Mouse (Mus musculus) embryonic facial prominence, embryonic 13.5 days (tissue): ENCODE results near the gene Wdr17. TPM values are rescaled to one million over a fixed set of nuclear protein-coding genes. Genes with fewer than 3 reads are reported as not detected.

ENCODE experiments used
- ATAC-seq: fragments of 200-750 bp; cut with Nextera tagmentation; 2 replicates; pipeline ENCODE4 v1.8.0; 2017; ENCODE audit warnings: low read depth; ENCODE audit not compliant: insufficient number of reproducible peaks, insufficient read depth, low FRiP score, low TSS enrichment
- H3K27ac ChIP-seq: fragments of 300-500 bp; sonication (generic); 2 replicates; pipeline ENCODE4 v1.5.1; 2015; ENCODE audit warnings: moderate library complexity, mild to moderate bottlenecking, inconsistent platforms
- H3K27me3 ChIP-seq: fragments of 300-500 bp; sonication (generic); 2 replicates; pipeline ENCODE4 v1.6.1; 2015; ENCODE audit warnings: mild to moderate bottlenecking, inconsistent platforms
- H3K36me3 ChIP-seq: fragments of 300-500 bp; sonication (generic); 2 replicates; pipeline ENCODE4 v1.6.1; 2015; ENCODE audit warnings: mild to moderate bottlenecking, inconsistent platforms
- H3K4me1 ChIP-seq: fragments of 300-500 bp; sonication (generic); 2 replicates; pipeline ENCODE4 v1.6.1; 2015; ENCODE audit warnings: inconsistent platforms
- H3K4me2 ChIP-seq: fragments of 300-500 bp; sonication (generic); 2 replicates; pipeline ENCODE4 v1.6.1; 2015; ENCODE audit warnings: moderate library complexity, mild to moderate bottlenecking, inconsistent platforms
- H3K4me3 ChIP-seq: fragments of 300-500 bp; sonication (generic); 2 replicates; pipeline ENCODE4 v1.5.1; 2015; ENCODE audit warnings: mild to moderate bottlenecking, inconsistent platforms
- H3K9ac ChIP-seq: fragments of 300-500 bp; sonication (generic); 2 replicates; pipeline ENCODE4 v1.6.1; 2015; ENCODE audit warnings: mild to moderate bottlenecking, inconsistent platforms
- H3K9me3 ChIP-seq: fragments of 300-500 bp; sonication (generic); 2 replicates; pipeline ENCODE4 v1.6.1; 2016; ENCODE audit warnings: inconsistent platforms
- WGBS: fragments of 180-500 bp; shearing (Covaris S2); methylation state at CpG from one replicate; pipeline ENCODE4 v1.1.7; 2015; ENCODE audit warnings: mixed read lengths; 5-methylcytosine and 5-hydroxymethylcytosine counted together
- polyA plus RNA-seq: library from polyadenylated mRNA; unstranded; fragments of >200 nt; fragmentation: Nextera tagmentation; extraction: Ambion mirVana; gene quantifications from 2 replicates; pipeline ENCODE4 v1.2.1, GENCODE M21; 2015

Gene Wdr17
- polyA plus RNA-seq, 1 experiment from 2014 or later, result 1.2 TPM

- ATAC-seq, result 0 out of 2 replicates have a peak, but pooled peaks have one; percentile 64
These were observed 106.6 kb downstream of the Wdr17 start for GRCm38 (mm10) chr8:54780134-54780942.

GRCm38 (mm10) chr8:54779317-54780133 lies 107.5 kb downstream of the Wdr17 start:
- H3K4me1 ChIP-seq, result peaks cover 15% of the 10 kb centered on the region
- H3K36me3 ChIP-seq, result no peaks in the 10 kb centered on the region
- no peaks in the 10 kb centered on the region for H3K9me3 ChIP-seq
- H3K4me2 ChIP-seq, result peak overlapping the region; percentile 79
- H3K9ac ChIP-seq, result peak overlapping the region; percentile 64
- H3K27me3 ChIP-seq, result peaks cover 9% of the 10 kb centered on the region; the same call in 1 of the 2 replicates
- peak overlapping the region; percentile 42 for H3K4me3 ChIP-seq
- peak overlapping the region; percentile 44 for H3K27ac ChIP-seq
- under 1% methylated on average over 23 of the region's 23 CpGs for WGBS
- peak; percentile 64; the same call in 1 of the 2 replicates for ATAC-seq

More at GRCm38 (mm10) chr8:54780134-54780942, 106.6 kb downstream of the Wdr17 start:
- Histone ChIP-seq H3K27me3 (peaks cover 9% of the 10 kb centered on the region; the same call in 1 of the 2 replicates), H3K4me3 (peak overlapping the region; percentile 42), H3K36me3 (no peaks in the 10 kb centered on the region), H3K4me1 (peaks cover 15% of the 10 kb centered on the region), H3K4me2 (peak overlapping the region; percentile 79), H3K27ac (peak overlapping the region; percentile 44), H3K9me3 (no peaks in the 10 kb centered on the region), H3K9ac (peak overlapping the region; percentile 64)
- WGBS, result 10% methylated on average over 16 of the region's 16 CpGs

GRCm38 (mm10) chr8:54777012-54777411 lies 110.0 kb downstream of the Wdr17 start:
- ATAC-seq, result no peak
- no peak overlapping the region for H3K4me2 ChIP-seq
- no peaks in the 10 kb centered on the region for H3K36me3 ChIP-seq
- H3K27me3 ChIP-seq, result peaks cover 9% of the 10 kb centered on the region; the same call in 1 of the 2 replicates
- H3K4me3 ChIP-seq, result no peak overlapping the region
- H3K4me1 ChIP-seq, result peaks cover 15% of the 10 kb centered on the region
- no peaks in the 10 kb centered on the region for H3K9me3 ChIP-seq
- no peak overlapping the region for H3K9ac ChIP-seq
- no peak overlapping the region for H3K27ac ChIP-seq

- H3K27me3 ChIP-seq, result peaks cover 9% of the 10 kb centered on the region; the same call in 1 of the 2 replicates
- no peak overlapping the region for H3K4me3 ChIP-seq
These were observed 110.7 kb downstream of the Wdr17 start for GRCm38 (mm10) chr8:54776241-54776640.

GRCm38 (mm10) chr8:54757646-54758045 lies 129.3 kb downstream of the Wdr17 start:
- Histone ChIP-seq H3K27ac (0 out of 2 replicates have a peak overlapping the region, but pooled peaks have one; percentile 1), H3K36me3 (no peaks in the 10 kb centered on the region), H3K9me3 (no peaks in the 10 kb centered on the region), H3K4me3 (no peak overlapping the region), H3K9ac (no peak overlapping the region), H3K4me1 (no peaks in the 10 kb centered on the region), H3K27me3 (no peaks in the 10 kb centered on the region), H3K4me2 (no peak overlapping the region)
- ATAC-seq, result no peak
- WGBS, result 23% methylated on average over 1 of the region's 1 CpGs

More at GRCm38 (mm10) chr8:54776241-54776640, 110.7 kb downstream of the Wdr17 start:
- Histone ChIP-seq H3K27ac (no peak overlapping the region), H3K36me3 (no peaks in the 10 kb centered on the region), H3K9ac (no peak overlapping the region), H3K4me1 (peaks cover 15% of the 10 kb centered on the region), H3K9me3 (no peaks in the 10 kb centered on the region), H3K4me2 (no peak overlapping the region)
- ATAC-seq, result no peak

GRCm38 (mm10) chr8:54736660-54737312 lies 150.2 kb downstream of the Wdr17 start:
- ATAC-seq, result no peak
- WGBS, result 60% methylated on average over 5 of the region's 5 CpGs
- no peaks in the 10 kb centered on the region for H3K4me1 ChIP-seq

GRCm38 (mm10) chr8:54724668-54725035 lies 162.3 kb downstream of the Wdr17 start:
- Histone ChIP-seq H3K9ac (0 out of 2 replicates have a peak overlapping the region, but pooled peaks have one; percentile 57), H3K36me3 (no peaks in the 10 kb centered on the region), H3K27ac (no peak overlapping the region), H3K27me3 (no peaks in the 10 kb centered on the region), H3K4me2 (peak overlapping the region; percentile 67), H3K4me1 (no peaks in the 10 kb centered on the region), H3K4me3 (peak overlapping the region; percentile 50), H3K9me3 (no peaks in the 10 kb centered on the region)
- 0 out of 2 replicates have a peak, but pooled peaks have one; percentile 2 for ATAC-seq
- 14% methylated on average over 8 of the region's 8 CpGs for WGBS

More at GRCm38 (mm10) chr8:54736660-54737312, 150.2 kb downstream of the Wdr17 start:
- no peak overlapping the region for H3K4me3 ChIP-seq
- no peak overlapping the region for H3K4me2 ChIP-seq
- H3K36me3 ChIP-seq, result no peaks in the 10 kb centered on the region
- H3K27ac ChIP-seq, result no peak overlapping the region
- H3K27me3 ChIP-seq, result 0 out of 2 replicates have a peak, but pooled peaks cover 3% of the 10 kb centered on the region
- no peaks in the 10 kb centered on the region for H3K9me3 ChIP-seq
- H3K9ac ChIP-seq, result no peak overlapping the region

- Histone ChIP-seq H3K4me3 (peak overlapping the region; percentile 50), H3K9me3 (no peaks in the 10 kb centered on the region), H3K4me1 (no peaks in the 10 kb centered on the region), H3K36me3 (no peaks in the 10 kb centered on the region), H3K9ac (peak overlapping the region; percentile 57; the same call in 1 of the 2 replicates), H3K27me3 (no peaks in the 10 kb centered on the region), H3K4me2 (peak overlapping the region; percentile 67), H3K27ac (no peak overlapping the region)
- 2% methylated on average over 23 of the region's 23 CpGs for WGBS
- ATAC-seq, result peak; percentile 100
These were observed 162.9 kb downstream of the Wdr17 start for GRCm38 (mm10) chr8:54723976-54724667.

GRCm38 (mm10) chr8:54718515-54718914 lies 168.5 kb downstream of the Wdr17 start:
- no peaks in the 10 kb centered on the region for H3K9me3 ChIP-seq
- no peaks in the 10 kb centered on the region for H3K36me3 ChIP-seq
- 75% methylated on average over 4 of the region's 4 CpGs for WGBS
- H3K27ac ChIP-seq, result no peak overlapping the region
- H3K4me3 ChIP-seq, result no peak overlapping the region
- no peak for ATAC-seq
- no peak overlapping the region for H3K4me2 ChIP-seq
- no peak overlapping the region for H3K9ac ChIP-seq
- H3K27me3 ChIP-seq, result no peaks in the 10 kb centered on the region
- H3K4me1 ChIP-seq, result no peaks in the 10 kb centered on the region

GRCm38 (mm10) chr8:54705743-54706142 lies 181.2 kb downstream of the Wdr17 start:
- H3K36me3 ChIP-seq, result no peaks in the 10 kb centered on the region
- H3K4me3 ChIP-seq, result no peak overlapping the region
- H3K4me1 ChIP-seq, result no peaks in the 10 kb centered on the region
- no peaks in the 10 kb centered on the region for H3K9me3 ChIP-seq
- H3K27me3 ChIP-seq, result no peaks in the 10 kb centered on the region
- no peak for ATAC-seq
- H3K27ac ChIP-seq, result no peak overlapping the region
- 50% methylated on average over 2 of the region's 2 CpGs for WGBS
- H3K4me2 ChIP-seq, result no peak overlapping the region
- H3K9ac ChIP-seq, result no peak overlapping the region

GRCm38 (mm10) chr8:54671806-54672205 lies 215.2 kb downstream of the Wdr17 start:
- H3K4me1 ChIP-seq, result no peaks in the 10 kb centered on the region
- no peak overlapping the region for H3K9ac ChIP-seq

More at GRCm38 (mm10) chr8:54671806-54672205, 215.2 kb downstream of the Wdr17 start:
- Histone ChIP-seq H3K36me3 (no peaks in the 10 kb centered on the region), H3K27ac (no peak overlapping the region), H3K27me3 (no peaks in the 10 kb centered on the region), H3K4me3 (no peak overlapping the region), H3K9me3 (no peaks in the 10 kb centered on the region), H3K4me2 (no peak overlapping the region)
- no peak for ATAC-seq
